Mouse (Mus musculus) neural tube, embryonic 14.5 days (tissue): ENCODE measurements around the gene Ubl5. TPM values are rescaled to one million over a fixed set of nuclear protein-coding genes. Genes with fewer than 3 reads are reported as not detected.
A peak's percentile ranks its signal among the peaks of the same experiment; 100 is the strongest.

Experiments
- ATAC-seq: fragments of 200-750 bp; cut with Nextera tagmentation; 2 replicates; pipeline ENCODE4 v1.8.0; 2017; ENCODE audit warnings: low read depth, mild to moderate bottlenecking, moderate TSS enrichment, moderate library complexity
- H3K27ac ChIP-seq: fragments of 300-500 bp; sonication (generic); 2 replicates; pipeline ENCODE4 v1.5.1; 2014; ENCODE audit warnings: low read depth, mild to moderate bottlenecking, control low read depth, low read length, moderate library complexity, mixed read lengths
- H3K27me3 ChIP-seq: fragments of 300-500 bp; sonication (generic); 2 replicates; pipeline ENCODE4 v1.6.1; 2014; ENCODE audit warnings: low read length; ENCODE audit not compliant: control insufficient read depth, insufficient read depth
- H3K36me3 ChIP-seq: fragments of 300-500 bp; sonication (generic); 2 replicates; pipeline ENCODE4 v1.6.1; 2014; ENCODE audit warnings: low read length, mixed read lengths; ENCODE audit not compliant: control insufficient read depth, insufficient read depth
- H3K4me1 ChIP-seq: fragments of 300-500 bp; sonication (generic); 2 replicates; pipeline ENCODE4 v1.6.1; 2014; ENCODE audit warnings: low read length; ENCODE audit not compliant: control insufficient read depth, insufficient read depth
- H3K4me2 ChIP-seq: fragments of 300-500 bp; sonication (generic); 2 replicates; pipeline ENCODE4 v1.6.1; 2014; ENCODE audit warnings: mild to moderate bottlenecking, low read depth, low read length, control low read depth
- H3K4me3 ChIP-seq: fragments of 300-500 bp; sonication (generic); 2 replicates; pipeline ENCODE4 v1.5.1; 2014; ENCODE audit warnings: low read depth, low read length, control low read depth, mixed read lengths
- H3K9ac ChIP-seq: fragments of 300-500 bp; sonication (generic); replicated peaks from 2 replicates; pipeline ENCODE4 v1.6.1; 2014; ENCODE audit warnings: low read depth, mild to moderate bottlenecking, control low read depth, low read length, mixed read lengths
- H3K9me3 ChIP-seq: fragments of 300-500 bp; sonication (generic); 2 replicates; pipeline ENCODE4 v1.6.1; 2016; ENCODE audit warnings: low read length; ENCODE audit not compliant: control insufficient read depth
- WGBS: fragments of 180-500 bp; shearing (Covaris S2); extraction: QIAGEN DNeasy Blood & Tissue Kit; methylation state at CpG from one replicate; pipeline ENCODE4 v1.1.7; 2014; 5-methylcytosine and 5-hydroxymethylcytosine counted together
- polyA plus RNA-seq: library from polyadenylated mRNA; unstranded; fragments of >200 nt; fragmentation: Nextera tagmentation; extraction: Ambion mirVana; gene quantifications from 2 replicates; pipeline ENCODE4 v1.2.1, GENCODE M21; 2014

Ubl5 gene
- polyA plus RNA-seq, 1 experiment from 2014 or later, result 488 TPM

DNA sequence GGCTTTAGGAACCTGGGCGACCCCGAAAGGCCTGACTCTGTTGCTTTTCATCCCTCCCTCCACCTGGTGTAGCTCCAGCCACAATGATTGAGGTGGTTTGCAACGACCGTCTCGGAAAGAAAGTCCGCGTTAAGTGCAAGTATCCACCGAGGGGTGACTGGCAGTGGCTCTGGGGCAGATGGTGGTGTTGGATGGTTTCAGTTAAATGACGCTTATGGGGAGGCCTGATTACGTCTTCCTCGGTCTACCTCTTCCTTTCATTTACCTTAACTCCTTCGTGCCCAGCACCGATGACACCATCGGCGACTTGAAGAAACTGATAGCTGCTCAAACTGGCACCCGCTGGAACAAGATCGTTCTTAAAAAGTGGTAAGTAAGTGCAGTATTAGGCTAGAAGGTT is 2.4 kb downstream of the Ubl5 start:
- 5% methylated on average over 17 of the region's 17 CpGs for WGBS
- H3K9me3 ChIP-seq, result no peaks in the 10 kb centered on the region
- no peaks in the 10 kb centered on the region for H3K27me3 ChIP-seq
- H3K36me3 ChIP-seq, result peaks cover 12% of the 10 kb centered on the region; the same call in 1 of the 2 replicates
- H3K9ac ChIP-seq, result peak overlapping the region; percentile 80
- H3K4me3 ChIP-seq, result peak overlapping the region; percentile 69
- H3K4me1 ChIP-seq, result peaks cover 23% of the 10 kb centered on the region
- H3K27ac ChIP-seq, result peak overlapping the region; percentile 76
- no peak for ATAC-seq
- H3K4me2 ChIP-seq, result peak overlapping the region; percentile 68

DNA sequence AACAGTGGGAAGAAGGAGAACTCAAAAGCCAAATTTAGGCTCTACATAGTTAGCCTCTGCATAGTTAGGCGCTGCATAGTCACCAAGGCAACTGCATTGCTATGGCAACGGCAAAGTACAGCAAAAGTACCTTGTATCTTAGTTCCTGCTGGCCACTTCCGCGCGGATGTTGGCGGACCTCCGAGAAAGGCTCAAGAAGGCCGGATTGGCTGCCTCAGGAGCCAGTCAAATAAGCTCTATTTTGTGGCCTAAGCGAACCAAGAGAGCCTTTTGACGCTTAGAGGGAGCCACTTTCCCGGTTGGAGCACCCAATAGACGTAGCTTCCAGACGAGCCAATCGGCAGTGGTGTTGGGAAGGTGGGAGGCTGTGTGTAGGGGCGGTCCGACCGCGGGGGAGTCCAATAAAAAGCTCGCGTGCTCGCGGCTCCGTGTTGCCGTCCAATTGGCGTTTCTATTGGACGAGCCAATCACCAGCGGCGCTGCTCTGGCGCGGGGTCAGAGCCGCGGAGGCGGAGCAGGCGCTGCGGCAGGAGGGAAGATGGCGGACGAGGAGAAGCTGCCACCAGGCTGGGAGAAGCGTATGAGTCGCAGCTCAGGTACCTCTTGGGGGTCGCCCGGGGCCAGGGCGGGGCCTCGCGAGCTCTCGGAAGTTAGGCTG is 9.1 kb downstream of the Ubl5 start, which contains the start of gene Pin1:
Gene Pin1 (plus strand): TSS at position 494 of the 658 bp plus-strand sequence.
- Histone ChIP-seq H3K36me3 (peaks cover 26% of the 10 kb centered on the region; the same call in 1 of the 2 replicates), H3K4me3 (peak within 1 kb of the TSS; percentile 88), H3K4me2 (peak within 1 kb of the TSS; percentile 71), H3K9ac (peak within 1 kb of the TSS; percentile 78), H3K9me3 (no peaks in the 10 kb centered on the region), H3K27me3 (no peaks in the 10 kb centered on the region), H3K27ac (peak within 1 kb of the TSS; percentile 72), H3K4me1 (peaks cover 17% of the 10 kb centered on the region)
- under 1% methylated on average over 45 of the region's 45 CpGs for WGBS
- ATAC-seq, result peak; percentile 99

DNA sequence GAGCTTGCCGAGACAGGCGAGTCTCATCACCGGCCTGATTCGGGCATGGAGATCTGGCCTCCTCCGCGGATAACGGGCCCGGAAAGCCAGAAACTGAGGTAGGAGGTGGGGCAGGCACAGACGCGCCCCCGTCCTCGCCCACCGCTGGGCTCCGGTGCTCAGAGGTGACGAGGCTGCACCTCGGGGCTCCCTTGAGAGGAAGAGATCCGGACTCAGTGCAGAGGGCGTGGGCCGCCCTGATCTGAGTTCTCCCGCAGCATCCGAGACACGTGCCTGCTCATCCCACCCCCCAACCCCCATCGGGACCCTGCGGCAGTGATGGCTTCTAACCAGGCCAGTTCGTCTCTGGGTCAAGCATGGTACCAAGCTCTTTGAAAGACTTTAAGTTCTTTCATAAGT is 9.6 kb downstream of the Ubl5 start:
- peaks cover 29% of the 10 kb centered on the region; the same call in 1 of the 2 replicates for H3K36me3 ChIP-seq
- H3K4me3 ChIP-seq, result peak overlapping the region; percentile 88
- peak overlapping the region; percentile 28; the same call in 1 of the 2 replicates for H3K27ac ChIP-seq
- H3K4me1 ChIP-seq, result peaks cover 17% of the 10 kb centered on the region
- peak overlapping the region; percentile 71 for H3K4me2 ChIP-seq
- no peaks in the 10 kb centered on the region for H3K27me3 ChIP-seq
- peak; percentile 32 for ATAC-seq
- H3K9ac ChIP-seq, result peak overlapping the region; percentile 78
- 1% methylated on average over 21 of the region's 25 CpGs for WGBS
- no peaks in the 10 kb centered on the region for H3K9me3 ChIP-seq

GRCm38 (mm10) chr9:20653859-20654258 is 11.2 kb downstream of the Ubl5 start:
- Histone ChIP-seq H3K4me3 (no peak overlapping the region), H3K27me3 (no peaks in the 10 kb centered on the region), H3K27ac (no peak overlapping the region), H3K36me3 (peaks cover 24% of the 10 kb centered on the region; the same call in 1 of the 2 replicates), H3K4me1 (peaks cover 17% of the 10 kb centered on the region), H3K9ac (no peak overlapping the region), H3K9me3 (no peaks in the 10 kb centered on the region), H3K4me2 (no peak overlapping the region)
- no peak for ATAC-seq
- WGBS, result 90% methylated on average over 3 of the region's 3 CpGs

DNA sequence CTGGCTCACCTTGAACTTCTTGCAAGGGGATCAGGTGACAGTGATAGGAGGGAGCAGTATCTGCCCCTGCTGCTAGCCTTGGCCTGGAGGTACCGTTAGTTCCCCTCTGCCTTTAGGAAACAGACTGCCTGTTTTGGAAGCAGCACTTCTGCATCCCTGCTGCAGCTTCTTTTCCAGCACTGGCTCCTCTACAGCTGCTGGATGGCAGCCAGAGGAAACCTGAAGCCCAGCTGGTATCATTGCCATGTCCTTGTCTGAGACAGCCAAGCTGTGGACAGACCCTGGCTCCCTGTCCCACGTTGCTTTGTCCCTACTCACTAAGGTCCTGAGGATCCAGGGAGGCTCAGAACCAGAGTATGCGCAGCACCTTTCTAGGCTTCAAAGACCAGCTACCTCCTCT is 14.9 kb downstream of the Ubl5 start:
- H3K4me3 ChIP-seq, result no peak overlapping the region
- H3K36me3 ChIP-seq, result peaks cover 27% of the 10 kb centered on the region; the same call in 1 of the 2 replicates
- H3K4me2 ChIP-seq, result no peak overlapping the region
- H3K4me1 ChIP-seq, result peaks cover 17% of the 10 kb centered on the region
- no peak overlapping the region for H3K27ac ChIP-seq
- no peaks in the 10 kb centered on the region for H3K9me3 ChIP-seq
- H3K9ac ChIP-seq, result no peak overlapping the region
- H3K27me3 ChIP-seq, result no peaks in the 10 kb centered on the region
- ATAC-seq, result no peak
- 83% methylated on average over 3 of the region's 3 CpGs for WGBS

- no peak overlapping the region for H3K4me2 ChIP-seq
- H3K36me3 ChIP-seq, result peaks cover 11% of the 10 kb centered on the region; the same call in 1 of the 2 replicates
- peak; percentile 19; the same call in 1 of the 2 replicates for ATAC-seq
- H3K27ac ChIP-seq, result peak overlapping the region; percentile 87
- H3K27me3 ChIP-seq, result no peaks in the 10 kb centered on the region
- 0 out of 2 replicates have a peak overlapping the region, but pooled peaks have one; percentile 21 for H3K9ac ChIP-seq
- H3K9me3 ChIP-seq, result no peaks in the 10 kb centered on the region
- H3K4me1 ChIP-seq, result peaks cover 40% of the 10 kb centered on the region
- WGBS, result 47% methylated on average over 3 of the region's 3 CpGs
- H3K4me3 ChIP-seq, result no peak overlapping the region
Measured at GRCm38 (mm10) chr9:20662325-20662724, 19.6 kb downstream of the Ubl5 start.

GRCm38 (mm10) chr9:20662874-20663273 is 20.2 kb downstream of the Ubl5 start:
- Histone ChIP-seq H3K4me2 (no peak overlapping the region), H3K27me3 (no peaks in the 10 kb centered on the region), H3K27ac (peak overlapping the region; percentile 87), H3K36me3 (0 out of 2 replicates have a peak, but pooled peaks cover 8% of the 10 kb centered on the region), H3K4me1 (peaks cover 40% of the 10 kb centered on the region), H3K9ac (0 out of 2 replicates have a peak overlapping the region, but pooled peaks have one; percentile 21), H3K9me3 (no peaks in the 10 kb centered on the region), H3K4me3 (no peak overlapping the region)
- ATAC-seq, result peak; percentile 32
- WGBS, result 16% methylated on average over 8 of the region's 8 CpGs

DNA sequence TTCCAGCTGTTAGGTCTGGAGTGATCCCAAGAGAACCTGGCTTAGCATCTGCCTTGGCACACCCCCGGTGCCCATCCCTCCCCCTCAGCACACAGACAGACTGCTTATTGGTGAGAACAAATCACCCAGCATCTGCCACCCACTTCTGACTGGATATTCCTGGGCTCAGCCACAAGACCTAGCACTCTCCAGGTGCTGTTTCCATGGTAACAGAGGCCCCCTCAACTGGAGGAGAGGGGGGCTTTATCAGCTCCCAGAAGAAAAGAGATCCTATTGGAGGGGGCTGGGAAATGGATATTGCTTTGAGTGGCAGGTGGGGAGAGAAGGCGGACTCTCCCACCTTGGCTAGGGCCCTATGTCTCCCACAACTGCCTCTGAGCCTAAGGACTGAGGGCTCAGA is 21.3 kb downstream of the Ubl5 start:
- no peaks in the 10 kb centered on the region for H3K27me3 ChIP-seq
- H3K9me3 ChIP-seq, result no peaks in the 10 kb centered on the region
- no peak overlapping the region for H3K4me2 ChIP-seq
- no peak overlapping the region for H3K9ac ChIP-seq
- H3K36me3 ChIP-seq, result 0 out of 2 replicates have a peak, but pooled peaks cover 8% of the 10 kb centered on the region
- peak overlapping the region; percentile 87 for H3K27ac ChIP-seq
- peak; percentile 58 for ATAC-seq
- H3K4me3 ChIP-seq, result no peak overlapping the region
- WGBS, result 39% methylated on average over 2 of the region's 2 CpGs
- H3K4me1 ChIP-seq, result peaks cover 40% of the 10 kb centered on the region

DNA sequence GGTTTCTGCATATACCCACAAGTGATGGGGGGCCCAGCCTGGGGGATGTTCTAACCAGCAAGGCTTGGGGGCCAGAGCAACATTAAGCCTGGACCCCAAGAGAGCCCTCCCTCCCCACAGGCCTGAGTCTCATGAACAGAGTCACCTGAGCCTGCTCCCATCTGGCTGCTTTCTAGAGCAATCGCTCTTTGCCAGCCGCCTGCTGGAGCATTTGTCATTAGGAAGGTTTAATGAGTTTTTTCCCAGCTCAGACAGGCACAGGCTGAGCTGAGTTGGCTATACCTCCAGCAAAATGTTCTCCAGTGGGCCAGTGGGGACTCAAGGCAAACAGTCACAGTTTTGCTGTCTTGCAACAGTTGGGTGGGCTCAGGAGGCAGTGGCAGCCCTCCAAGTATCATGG is 21.7 kb downstream of the Ubl5 start:
- ATAC-seq, result peak; percentile 31; the same call in 1 of the 2 replicates
- 22% methylated on average over 2 of the region's 2 CpGs for WGBS
- Histone ChIP-seq H3K27me3 (no peaks in the 10 kb centered on the region), H3K4me1 (peaks cover 40% of the 10 kb centered on the region), H3K36me3 (0 out of 2 replicates have a peak, but pooled peaks cover 8% of the 10 kb centered on the region), H3K4me3 (no peak overlapping the region), H3K9me3 (no peaks in the 10 kb centered on the region), H3K27ac (peak overlapping the region; percentile 87), H3K4me2 (no peak overlapping the region), H3K9ac (no peak overlapping the region)
